Mouse (Mus musculus) monocyte, adult 59 days (primary cell): Measurements from ENCODE around the gene Ntf3. TPM values are rescaled to one million over a fixed set of nuclear protein-coding genes. Genes with fewer than 3 reads are reported as not detected.

Experiments
- total RNA-seq, 2 experiments: library from RNA; stranded (reverse); gene quantifications; one replicate each; pipeline ENCODE4 v1.2.4; 2023

Gene Ntf3
- not detected for total RNA-seq

DNA sequence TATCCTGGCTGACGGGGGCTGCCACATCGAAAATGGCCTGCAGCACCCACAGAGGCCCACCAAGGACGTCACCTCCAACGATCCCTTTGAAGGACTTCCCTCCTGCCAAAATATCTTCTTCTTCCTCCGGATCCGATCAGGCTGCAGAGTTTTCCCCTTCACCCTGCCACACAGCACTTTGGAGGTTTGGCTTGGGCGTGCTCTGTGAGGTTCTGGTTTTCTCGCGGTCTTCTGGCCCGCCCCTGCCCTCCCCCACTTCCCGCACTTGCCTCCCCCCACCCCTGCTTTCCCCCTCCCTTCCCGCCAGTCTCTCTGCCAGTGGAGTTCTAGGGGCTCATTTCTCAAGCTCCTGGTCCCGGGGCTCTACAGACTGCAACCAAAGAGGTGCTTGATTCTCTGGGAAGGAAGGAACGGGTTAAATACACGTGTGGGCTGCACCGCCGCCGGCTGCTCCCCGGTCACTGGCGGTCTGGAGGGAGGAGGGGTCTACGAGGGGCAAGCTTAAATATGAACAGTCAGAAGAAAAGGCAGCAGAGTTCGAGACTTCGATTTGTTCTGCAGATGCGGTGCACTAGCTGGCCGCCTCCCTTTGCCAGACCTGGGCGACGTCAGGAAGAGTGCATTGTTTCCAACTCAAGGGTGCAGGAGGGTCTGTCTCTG lies at the start of gene Ntf3:
Gene Ntf3, minus strand, starts transcription at position 363 of the 660 bp plus-strand sequence.

